Mouse (Mus musculus): ENCODE results near the gene Ehd1. TPM values are rescaled to one million over a fixed set of nuclear protein-coding genes. Genes with fewer than 3 reads are reported as not detected.

Gene Ehd1
- polyA plus RNA-seq, 1 experiment: not detected

DNA sequence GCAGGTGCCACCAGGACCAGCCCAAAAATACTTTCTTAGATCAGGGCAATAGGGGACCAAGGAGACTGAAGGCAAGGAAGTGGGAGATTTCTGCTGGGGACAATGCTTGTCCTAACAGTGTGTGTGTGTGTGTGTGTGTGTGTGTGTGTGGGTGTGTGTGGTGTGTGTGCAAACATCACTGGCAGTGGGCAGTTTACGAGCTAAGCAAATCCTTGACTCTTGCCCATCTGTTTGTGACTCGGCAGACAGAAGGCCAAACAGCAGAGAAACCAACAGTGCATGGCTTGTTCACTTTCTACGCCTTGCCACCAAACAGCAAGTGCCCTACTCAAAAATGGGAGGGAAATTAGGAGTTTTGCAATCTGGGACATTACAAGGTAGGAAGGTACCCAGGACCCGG is 2.9 kb upstream of the Ehd1 start:
- peaks cover 15% of the 10 kb centered on the region for H3K4me1 ChIP-seq (ENCODE audit: control insufficient read depth, insufficient read depth, low read length)
- H3K27ac ChIP-seq (ENCODE audit: insufficient read depth, low read depth, low read length): no peak overlapping the region
- no peak overlapping the region for H3K4me3 ChIP-seq (ENCODE audit: insufficient read depth, low read depth, low read length)
- 86% methylated on average over 4 of the region's 4 CpGs for WGBS
- TF ChIP-seq POLR2A (IDR thresholded peaks at IDR 0.05; ENCODE audit: insufficient read depth, low read depth, low read length) (no peak), CTCF (IDR thresholded peaks at IDR 0.05; ENCODE audit: insufficient read depth, low read depth, low read length) (no peak)

DNA sequence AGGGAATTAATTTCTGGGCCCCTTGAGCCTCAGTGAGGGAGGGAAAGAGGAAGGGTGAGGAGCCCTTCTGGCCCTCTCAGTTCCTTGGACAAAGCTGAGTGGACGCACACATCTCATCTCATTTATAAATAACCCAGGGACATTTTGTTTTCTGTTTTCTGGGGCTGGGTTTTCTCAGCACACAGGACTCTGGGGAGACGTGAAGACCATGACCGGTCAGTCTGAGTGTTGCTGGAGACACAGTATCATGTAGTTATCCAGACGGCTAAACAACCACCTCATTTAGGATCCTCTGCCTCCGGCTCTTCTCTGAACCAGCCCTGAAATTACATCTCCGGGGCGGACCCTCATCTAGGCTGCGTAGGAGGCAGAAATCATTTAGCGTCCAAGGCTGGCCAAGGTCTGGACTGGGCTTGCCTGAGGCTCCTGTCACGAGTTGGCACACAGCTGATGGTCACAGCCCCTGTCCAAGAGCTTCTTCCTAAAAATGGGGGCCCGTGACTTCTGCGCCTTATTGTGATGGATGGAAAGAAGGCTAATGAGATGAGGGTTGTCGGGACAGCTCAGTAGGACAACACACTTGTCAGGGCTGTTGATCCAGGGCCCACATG is 2.4 kb upstream of the Ehd1 start:
- TF ChIP-seq POLR2A (IDR thresholded peaks at IDR 0.05; ENCODE audit: insufficient read depth, low read depth, low read length): no peak
- no peak for TF ChIP-seq CTCF (IDR thresholded peaks at IDR 0.05; ENCODE audit: insufficient read depth, low read depth, low read length)
- H3K27ac ChIP-seq (ENCODE audit: insufficient read depth, low read depth, low read length): no peak overlapping the region
- WGBS: 87% methylated on average over 13 of the region's 13 CpGs
- peaks cover 17% of the 10 kb centered on the region for H3K4me1 ChIP-seq (ENCODE audit: control insufficient read depth, insufficient read depth, low read length)
- no peak overlapping the region for H3K4me3 ChIP-seq (ENCODE audit: insufficient read depth, low read depth, low read length)

DNA sequence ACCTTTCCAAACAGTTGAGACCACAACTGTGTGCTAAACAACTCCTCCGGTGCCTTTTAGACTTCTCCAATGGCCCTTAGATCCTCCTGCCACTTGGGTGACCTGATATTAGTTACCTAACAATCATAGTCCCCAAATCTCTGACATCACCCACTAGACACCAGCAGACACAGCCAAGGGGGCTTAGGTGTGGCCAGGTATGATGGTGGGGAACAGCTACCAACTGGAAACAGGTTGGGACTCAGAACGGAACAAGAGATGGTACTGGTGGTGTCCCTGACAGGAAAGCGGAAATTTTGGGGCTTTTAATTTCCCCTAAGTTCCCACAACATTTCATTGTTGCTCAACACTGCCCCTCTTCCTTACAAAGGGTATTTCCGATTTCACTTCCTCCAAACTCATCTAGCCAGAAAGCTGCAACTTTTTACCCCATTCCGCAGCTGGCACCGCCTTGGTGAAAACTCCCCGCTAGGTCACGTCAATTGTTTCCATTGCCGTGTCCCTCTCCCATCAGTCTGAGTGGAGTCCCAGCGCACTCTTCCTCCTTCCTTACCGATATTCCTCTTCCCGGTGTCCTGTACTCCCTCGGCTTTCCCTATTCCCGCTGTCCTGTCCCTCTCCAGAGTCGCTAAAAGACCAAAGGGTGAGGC is 660 bp upstream of the Ehd1 start:
- no peak for TF ChIP-seq CTCF (IDR thresholded peaks at IDR 0.05; ENCODE audit: insufficient read depth, low read depth, low read length)
- TF ChIP-seq POLR2A (IDR thresholded peaks at IDR 0.05; ENCODE audit: insufficient read depth, low read depth, low read length): no peak
- Histone ChIP-seq H3K4me3 (ENCODE audit: insufficient read depth, low read depth, low read length) (peak overlapping the region; percentile 97), H3K27ac (ENCODE audit: insufficient read depth, low read depth, low read length) (peak overlapping the region; percentile 38; the same call in 1 of the 2 replicates), H3K4me1 (ENCODE audit: control insufficient read depth, insufficient read depth, low read length) (peaks cover 26% of the 10 kb centered on the region)
- 9% methylated on average over 15 of the region's 15 CpGs for WGBS

- Histone ChIP-seq H3K4me3 (ENCODE audit: insufficient read depth, low read depth, low read length) (peak overlapping the region; percentile 97), H3K27ac (ENCODE audit: insufficient read depth, low read depth, low read length) (no peak overlapping the region), H3K4me1 (ENCODE audit: control insufficient read depth, insufficient read depth, low read length) (peaks cover 26% of the 10 kb centered on the region)
- TF ChIP-seq CTCF (IDR thresholded peaks at IDR 0.05; ENCODE audit: insufficient read depth, low read depth, low read length): no peak
- TF ChIP-seq POLR2A (IDR thresholded peaks at IDR 0.05; ENCODE audit: insufficient read depth, low read depth, low read length): no peak
- 12% methylated on average over 10 of the region's 10 CpGs for WGBS
Measured at GRCm38 (mm10) chr19:6277661-6278438, 1.3 kb downstream of the Ehd1 start.

- Histone ChIP-seq H3K4me1 (ENCODE audit: control insufficient read depth, insufficient read depth, low read length) (peaks cover 26% of the 10 kb centered on the region), H3K4me3 (ENCODE audit: insufficient read depth, low read depth, low read length) (peak overlapping the region; percentile 97), H3K27ac (ENCODE audit: insufficient read depth, low read depth, low read length) (no peak overlapping the region)
- no peak for TF ChIP-seq POLR2A (IDR thresholded peaks at IDR 0.05; ENCODE audit: insufficient read depth, low read depth, low read length)
- no peak for TF ChIP-seq CTCF (IDR thresholded peaks at IDR 0.05; ENCODE audit: insufficient read depth, low read depth, low read length)
- 52% methylated on average over 6 of the region's 6 CpGs for WGBS
Measured at GRCm38 (mm10) chr19:6278439-6279073, 2.0 kb downstream of the Ehd1 start.

DNA sequence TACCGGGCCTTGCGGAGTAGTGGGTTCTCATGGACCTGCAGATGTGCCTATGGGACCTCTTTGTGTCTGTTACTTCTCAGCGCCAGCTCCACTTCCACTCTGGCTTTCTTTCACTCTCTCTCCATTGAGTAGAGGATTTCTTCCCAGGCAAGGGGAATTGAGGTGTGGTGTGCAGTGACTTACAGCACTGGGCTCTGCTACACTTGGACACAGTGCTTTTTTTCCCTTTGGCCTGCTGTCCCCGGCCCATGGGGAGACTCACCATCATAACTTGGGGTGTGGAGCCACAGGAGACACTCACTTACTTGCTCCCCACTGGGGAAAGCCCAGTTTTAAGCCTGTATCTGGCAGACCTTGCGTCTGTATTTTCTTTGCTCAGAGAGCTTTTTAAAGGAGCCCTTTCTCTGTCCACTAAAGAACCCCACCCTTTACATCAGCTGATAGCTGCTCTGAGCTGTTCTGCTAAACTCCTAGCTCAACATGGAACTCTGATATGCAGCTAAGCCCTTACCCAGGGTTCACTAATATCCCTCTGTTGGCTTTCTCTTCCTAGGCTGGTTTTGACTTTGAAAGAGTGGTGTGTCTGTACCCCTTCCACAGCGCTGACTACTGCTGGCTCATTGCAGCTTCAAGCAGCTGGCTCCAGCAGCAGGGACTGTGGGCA is 3.1 kb downstream of the Ehd1 start:
- 77% methylated on average over 6 of the region's 6 CpGs for WGBS
- TF ChIP-seq POLR2A (IDR thresholded peaks at IDR 0.05; ENCODE audit: insufficient read depth, low read depth, low read length): no peak
- no peak for TF ChIP-seq CTCF (IDR thresholded peaks at IDR 0.05; ENCODE audit: insufficient read depth, low read depth, low read length)
- Histone ChIP-seq H3K4me1 (ENCODE audit: control insufficient read depth, insufficient read depth, low read length) (peaks cover 26% of the 10 kb centered on the region), H3K4me3 (ENCODE audit: insufficient read depth, low read depth, low read length) (no peak overlapping the region), H3K27ac (ENCODE audit: insufficient read depth, low read depth, low read length) (no peak overlapping the region)

DNA sequence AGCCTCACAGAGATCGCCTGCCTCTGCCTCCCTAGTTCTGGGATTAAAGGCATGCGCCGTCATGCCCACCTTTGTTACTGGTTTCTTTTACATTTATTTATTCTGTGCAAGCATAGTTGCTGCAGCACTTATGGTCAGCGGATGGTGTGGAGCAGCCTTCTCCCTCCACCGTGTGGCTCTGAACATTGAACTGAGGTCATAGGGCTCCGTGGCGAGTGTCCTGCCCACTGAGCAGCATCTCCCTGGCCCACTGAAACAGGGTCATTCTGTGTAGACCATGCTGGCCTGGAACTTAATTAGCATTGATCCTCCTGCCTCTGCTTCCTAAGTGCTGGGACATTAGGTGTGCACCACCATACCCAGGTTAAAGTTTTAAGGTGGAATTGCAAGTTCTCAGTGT is 4.0 kb downstream of the Ehd1 start:
- Histone ChIP-seq H3K27ac (ENCODE audit: insufficient read depth, low read depth, low read length) (no peak overlapping the region), H3K4me3 (ENCODE audit: insufficient read depth, low read depth, low read length) (no peak overlapping the region), H3K4me1 (ENCODE audit: control insufficient read depth, insufficient read depth, low read length) (peaks cover 26% of the 10 kb centered on the region)
- WGBS: 88% methylated on average over 7 of the region's 7 CpGs
- TF ChIP-seq POLR2A (IDR thresholded peaks at IDR 0.05; ENCODE audit: insufficient read depth, low read depth, low read length): no peak
- TF ChIP-seq CTCF (IDR thresholded peaks at IDR 0.05; ENCODE audit: insufficient read depth, low read depth, low read length): no peak

DNA sequence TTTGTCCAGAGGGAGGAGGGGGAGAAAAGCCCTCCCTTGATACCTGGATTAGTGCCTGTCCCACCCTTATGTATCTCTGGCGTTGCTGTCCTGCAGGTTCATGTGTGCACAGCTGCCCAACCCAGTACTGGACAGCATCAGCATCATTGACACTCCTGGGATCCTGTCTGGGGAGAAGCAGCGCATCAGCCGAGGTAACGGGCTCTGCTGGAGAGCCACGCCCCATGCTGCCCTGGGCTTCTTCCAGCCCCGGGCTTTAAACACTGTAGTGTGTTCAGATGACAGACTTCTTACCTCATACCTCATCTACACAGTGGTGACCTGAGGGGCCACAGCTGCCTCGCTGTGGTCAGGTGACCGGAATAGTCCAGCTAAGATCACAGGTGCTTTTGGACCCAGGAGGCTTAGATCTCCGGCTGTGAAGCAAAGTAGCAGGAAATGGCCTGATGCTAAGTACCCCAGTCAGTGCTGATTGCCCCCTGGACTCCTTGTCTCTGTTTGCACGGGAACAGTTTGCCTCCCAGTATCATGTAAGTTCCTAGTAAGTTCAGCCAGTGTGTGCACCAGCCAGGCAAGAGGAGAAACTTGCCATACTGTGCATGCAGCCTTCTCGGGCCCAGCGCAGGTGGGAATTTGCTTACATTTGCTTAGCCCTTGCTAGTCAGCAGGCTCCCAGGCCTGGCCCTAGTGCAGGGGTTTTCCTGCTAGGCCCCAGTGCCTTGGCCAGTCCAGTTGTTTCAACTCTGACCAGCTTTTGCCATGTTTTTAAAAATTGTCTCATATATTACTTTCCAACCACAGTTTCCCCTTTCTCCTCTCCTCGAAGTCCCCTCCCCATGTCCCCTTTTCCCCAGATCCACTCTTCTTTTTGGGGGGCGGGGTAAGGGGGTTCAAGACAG is 4.8 kb downstream of the Ehd1 start:
- TF ChIP-seq POLR2A (IDR thresholded peaks at IDR 0.05; ENCODE audit: insufficient read depth, low read depth, low read length) (no peak), CTCF (IDR thresholded peaks at IDR 0.05; ENCODE audit: insufficient read depth, low read depth, low read length) (no peak)
- 88% methylated on average over 14 of the region's 14 CpGs for WGBS
- Histone ChIP-seq H3K27ac (ENCODE audit: insufficient read depth, low read depth, low read length) (no peak overlapping the region), H3K4me3 (ENCODE audit: insufficient read depth, low read depth, low read length) (no peak overlapping the region), H3K4me1 (ENCODE audit: control insufficient read depth, insufficient read depth, low read length) (peaks cover 24% of the 10 kb centered on the region)
